Mouse (Mus musculus) B cell, adult 2 months (primary cell): ENCODE measurements at regions not wholly inside any gene's neighbourhood (a gene's known extent, or its start where the extent isn't known, plus 50 kb on each side); places are given as distances from the start of the nearest gene placed in this dataset.

ENCODE experiments used
- DNase-seq, 2 experiments: peaks; one replicate each; pipeline ENCODE4 v3.0.0; 2022

DNA sequence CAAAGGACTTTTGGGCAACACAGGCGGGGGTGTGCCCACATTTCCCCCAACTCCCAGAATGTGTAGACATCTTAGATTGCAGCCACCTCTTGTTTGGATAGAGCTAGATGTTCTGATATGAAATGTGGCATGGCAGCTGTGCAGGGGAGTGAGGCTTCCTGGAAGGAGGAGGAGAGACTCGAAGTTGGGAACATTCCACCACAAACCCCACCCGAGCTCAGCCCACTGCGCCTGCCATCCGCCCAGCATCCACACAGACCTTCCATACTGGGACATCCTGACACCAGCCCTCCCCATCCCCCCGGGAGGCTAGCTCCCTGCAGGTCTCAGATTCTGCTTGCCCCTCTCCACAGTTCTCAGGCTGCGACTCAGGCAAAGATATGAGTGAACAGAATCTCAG, 329.9 kb downstream of the Ptpru start:
- no peak for DNase-seq

DNA sequence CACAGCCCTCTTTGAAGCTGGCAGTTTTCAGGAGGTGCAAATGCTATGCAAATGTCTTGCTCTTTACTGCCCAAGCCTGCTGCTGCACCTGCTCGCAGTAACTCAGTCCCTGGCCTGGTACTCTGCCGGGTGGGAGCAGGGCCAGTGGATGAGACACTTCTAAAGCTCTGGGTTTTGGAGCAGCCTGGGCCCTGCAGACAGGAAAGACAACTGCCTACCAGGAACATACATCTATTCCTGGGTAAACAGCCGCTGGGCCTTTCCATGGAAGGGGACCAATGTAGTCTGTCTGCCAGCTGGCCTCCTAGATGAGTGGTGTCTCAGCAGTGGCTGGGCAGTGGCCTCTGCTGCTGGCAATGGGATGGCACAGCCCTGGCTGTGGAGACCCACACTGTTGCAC, 326.5 kb downstream of the Ptpru start:
- no peak for DNase-seq

DNA sequence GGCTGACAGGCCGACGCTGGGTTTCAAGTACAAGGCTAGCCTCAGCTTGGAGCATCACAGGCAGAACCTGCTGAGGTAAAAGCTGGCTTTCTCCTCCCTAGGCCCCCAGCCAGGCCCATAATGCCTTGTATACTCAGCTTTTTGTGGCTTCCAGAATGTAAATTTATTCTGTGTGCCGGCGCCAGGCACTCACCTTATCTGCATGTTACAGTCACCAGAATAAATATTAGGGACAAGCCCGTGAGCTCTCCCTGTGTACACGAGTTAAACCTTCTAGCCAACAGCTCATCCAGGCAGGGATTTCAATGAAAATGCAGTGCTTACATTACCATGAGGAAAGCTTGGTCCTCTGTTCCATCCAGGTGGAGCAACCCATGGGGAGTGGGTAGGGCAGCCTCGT, 325.3 kb downstream of the Ptpru start:
- DNase-seq = no peak

DNA sequence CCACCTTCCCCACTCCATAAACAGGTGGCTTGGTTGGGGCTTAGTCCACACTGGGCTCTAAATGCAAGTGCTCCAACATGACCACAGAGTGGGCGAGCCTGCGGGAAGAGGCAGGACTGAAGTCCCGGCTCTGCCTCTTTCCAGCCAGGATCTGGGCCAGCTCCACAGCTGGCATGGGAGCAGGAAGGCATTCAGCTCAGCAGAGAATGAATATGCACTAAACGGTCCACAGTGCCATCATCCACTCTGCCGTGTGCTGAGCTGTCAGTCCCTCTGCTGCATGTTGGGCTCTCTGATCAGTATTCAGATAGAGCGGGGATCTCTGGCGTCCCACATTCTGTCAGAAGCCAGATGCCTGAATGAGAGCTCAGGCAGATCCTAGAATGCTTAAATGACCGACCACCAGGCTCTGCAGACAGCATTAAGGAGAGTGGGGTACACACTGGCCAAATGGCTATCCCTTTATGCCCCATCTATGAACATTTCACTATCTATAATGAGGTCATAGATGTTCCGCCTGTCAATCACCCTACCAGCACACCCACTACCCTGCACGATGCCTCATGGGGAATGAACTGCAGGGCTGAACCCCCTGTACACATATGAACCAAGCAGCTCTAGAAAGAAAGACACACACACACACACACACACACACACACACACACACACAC, 317.3 kb downstream of the Ptpru start:
- DNase-seq = no peak

DNA sequence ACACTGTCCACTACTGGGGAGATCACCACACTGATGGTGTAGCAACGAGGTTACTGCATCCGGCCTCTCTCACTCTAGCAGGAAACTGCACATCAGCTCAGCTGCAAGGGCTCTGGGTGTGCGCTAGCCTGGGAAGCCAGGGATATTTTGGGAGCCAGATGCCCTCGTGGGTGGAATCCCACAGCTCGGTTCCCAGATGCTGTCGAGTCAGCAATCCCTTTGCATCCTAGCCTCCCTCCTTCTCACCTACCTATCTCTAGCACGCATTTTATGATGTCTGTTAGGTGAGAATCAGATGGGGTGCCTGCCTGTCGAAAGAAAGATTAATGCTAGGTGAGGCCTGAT, 316.8 kb downstream of the Ptpru start:
- no peak for DNase-seq

DNA sequence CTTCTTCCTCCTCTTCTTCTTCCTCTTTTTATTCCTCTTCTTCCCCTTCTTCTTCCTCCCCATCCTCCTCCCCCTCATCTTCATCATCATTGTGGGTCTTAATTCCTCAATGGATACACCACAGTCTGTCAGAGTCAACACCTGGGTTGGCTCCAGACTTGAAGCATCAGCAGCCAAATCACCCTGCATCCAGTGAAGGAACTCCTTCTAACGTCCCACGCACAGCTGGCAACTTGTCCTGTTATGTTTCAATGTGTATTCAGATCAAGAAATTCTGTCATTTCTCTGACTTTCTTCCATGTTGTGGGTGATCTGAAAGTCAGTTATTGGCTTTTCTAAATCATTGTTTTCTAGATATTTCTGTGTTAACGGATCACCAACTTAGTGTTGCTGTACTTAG, 312.9 kb downstream of the Ptpru start:
- no peak for DNase-seq

DNA sequence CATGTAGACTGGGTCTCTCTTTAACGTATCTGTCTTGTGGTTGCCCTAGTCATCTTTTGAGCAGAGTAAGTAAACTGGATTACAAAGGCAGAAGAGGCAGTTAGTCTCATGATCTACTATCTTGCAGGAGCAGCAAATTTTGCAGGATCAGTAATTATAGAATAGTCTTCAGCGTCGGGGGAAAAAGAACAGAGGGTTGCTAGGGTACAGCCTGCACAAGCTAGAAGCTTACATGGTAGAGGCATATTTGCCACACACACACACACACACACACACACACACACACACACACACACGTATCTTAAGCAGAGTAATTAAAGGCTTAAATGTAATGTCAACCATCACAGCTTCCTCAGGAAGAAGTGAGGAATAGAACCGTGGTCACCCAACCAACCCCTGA, 307.6 kb downstream of the Ptpru start:
- DNase-seq = no peak

DNA sequence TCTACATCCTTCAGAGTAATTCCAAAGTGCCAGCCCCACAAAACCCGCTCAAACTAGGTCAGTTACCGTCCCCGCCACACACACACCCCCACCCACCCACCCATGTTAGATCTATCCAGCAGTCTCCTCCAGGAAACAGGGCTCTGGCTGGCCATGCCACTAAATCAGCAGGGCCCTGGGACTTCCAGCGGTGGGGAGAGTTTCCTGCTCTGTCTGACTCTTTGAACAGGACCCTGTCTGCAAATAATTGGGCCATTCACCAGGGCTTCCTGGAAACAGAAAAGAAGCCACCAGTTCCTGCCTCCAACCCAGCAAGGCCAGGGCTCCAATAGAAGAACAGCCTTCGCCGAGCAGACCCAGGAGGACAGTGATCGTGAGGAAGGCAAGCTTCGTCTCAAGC, 307.1 kb downstream of the Ptpru start:
- DNase-seq = no peak

DNA sequence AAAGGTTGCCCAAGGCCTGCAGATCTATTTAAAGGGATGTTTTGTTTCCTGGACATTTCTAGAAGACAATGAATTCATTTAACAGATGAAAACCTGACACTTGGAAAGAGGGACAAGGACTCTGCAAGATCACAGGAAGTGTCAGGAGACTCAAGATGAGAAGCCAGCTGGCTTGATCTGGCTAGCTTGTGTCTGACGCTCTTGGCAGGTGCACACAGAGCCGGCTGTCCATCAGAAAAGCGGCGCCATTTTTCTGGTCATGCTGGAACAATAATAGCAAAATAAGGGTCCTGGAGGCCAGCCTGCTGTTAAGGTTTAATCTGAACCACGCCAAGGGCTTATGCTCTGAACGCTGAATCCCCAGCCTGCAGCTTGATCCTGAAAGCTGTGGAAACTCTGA, 303.3 kb downstream of the Ptpru start:
- DNase-seq = no peak

DNA sequence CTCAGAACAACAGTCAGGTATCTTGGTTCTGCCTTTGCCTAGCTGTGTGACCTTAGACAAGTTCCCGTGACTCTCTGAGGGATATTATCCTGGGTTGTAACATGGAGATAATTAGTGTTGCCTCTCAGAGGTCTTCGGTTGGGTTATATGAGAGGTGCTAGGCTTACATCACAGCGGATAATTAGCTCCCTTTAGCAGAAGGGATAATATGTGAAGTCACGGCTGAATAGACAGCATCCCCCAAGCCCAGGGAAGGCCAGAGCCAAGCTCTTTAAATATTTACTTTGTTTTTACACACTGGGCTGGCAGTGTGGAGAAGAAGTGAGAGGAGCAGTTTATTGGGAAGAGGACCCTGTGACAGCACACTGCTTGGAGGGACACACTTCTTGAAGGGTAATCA, 299.9 kb downstream of the Ptpru start:
- DNase-seq = no peak

DNA sequence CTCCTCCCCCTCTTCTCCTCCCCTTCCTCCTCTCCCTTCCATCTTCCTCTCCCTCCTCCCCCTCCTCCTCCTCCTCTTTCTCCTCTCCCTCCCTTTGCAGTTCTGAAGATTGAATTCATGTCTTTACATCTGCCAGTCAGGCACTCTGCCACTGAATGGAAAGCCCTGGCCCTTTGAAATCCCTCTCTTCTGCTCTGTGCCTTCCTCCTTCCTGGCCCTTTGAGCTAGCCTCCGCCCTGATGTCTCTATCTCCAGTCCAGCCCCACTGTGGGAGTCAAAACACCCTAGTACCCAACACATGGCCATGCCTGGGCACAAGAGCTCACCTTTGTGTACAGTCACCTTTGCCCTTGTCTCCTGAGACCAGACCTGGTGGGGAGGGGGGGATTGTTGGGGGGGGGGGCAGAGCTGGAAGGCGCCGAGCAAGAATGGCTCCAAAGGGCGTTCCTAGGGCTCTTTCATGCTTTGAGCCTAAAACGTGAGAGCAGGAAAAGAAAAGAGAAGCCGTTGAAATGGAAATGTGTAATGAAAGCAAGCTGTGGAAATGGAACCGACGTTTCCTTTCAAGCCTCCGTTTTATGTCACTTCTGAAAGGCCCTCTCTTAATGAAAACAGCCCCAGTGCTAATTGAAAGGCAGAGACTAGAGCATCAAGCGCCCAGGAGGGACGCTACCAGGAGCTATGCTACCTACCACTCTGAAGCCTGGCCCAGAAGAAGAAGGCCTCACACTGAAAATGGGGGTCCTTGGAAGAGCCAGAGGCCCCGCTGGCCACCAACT, 291.5 kb downstream of the Ptpru start:
- DNase-seq = no peak

DNA sequence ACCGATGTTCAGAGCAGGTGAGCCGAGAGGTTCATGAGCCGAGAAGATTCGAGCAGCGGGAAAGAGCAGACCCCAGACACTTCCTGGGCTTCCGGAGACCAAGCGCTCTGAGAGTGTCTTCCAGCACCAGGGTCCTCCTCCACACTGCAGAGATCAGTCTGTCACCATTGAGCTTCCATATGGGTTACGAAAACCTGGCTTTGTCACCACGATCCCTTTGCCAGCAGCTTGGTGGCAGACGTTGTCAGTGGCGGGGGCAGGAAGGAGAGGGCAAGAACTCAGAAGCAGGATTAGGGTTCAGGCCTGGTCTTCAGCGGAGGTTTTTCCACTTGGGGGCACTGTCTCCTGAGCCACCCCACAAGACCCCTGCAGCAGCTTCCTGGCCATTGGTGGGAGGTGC, 288.5 kb downstream of the Ptpru start:
- DNase-seq = no peak

DNA sequence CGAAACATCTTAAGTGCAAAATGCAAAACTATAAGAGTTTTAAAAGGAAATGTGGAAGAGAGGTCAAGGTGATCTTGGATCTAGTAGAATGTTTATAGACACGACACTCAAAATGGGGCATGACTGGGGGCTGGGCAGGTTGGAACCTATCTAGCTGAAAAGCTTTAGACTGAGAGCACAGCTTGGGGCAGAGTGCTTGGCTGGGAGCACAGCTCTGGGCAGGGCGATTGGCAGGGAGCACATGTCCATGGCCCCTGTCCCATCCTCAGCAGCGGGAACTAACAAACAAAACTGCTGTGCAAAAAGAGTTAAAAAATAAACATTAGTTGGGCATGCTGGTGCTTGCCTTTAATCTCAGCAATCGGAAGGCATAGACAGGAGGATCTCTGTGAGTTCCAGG, 279.6 kb downstream of the Ptpru start:
- DNase-seq = no peak

DNA sequence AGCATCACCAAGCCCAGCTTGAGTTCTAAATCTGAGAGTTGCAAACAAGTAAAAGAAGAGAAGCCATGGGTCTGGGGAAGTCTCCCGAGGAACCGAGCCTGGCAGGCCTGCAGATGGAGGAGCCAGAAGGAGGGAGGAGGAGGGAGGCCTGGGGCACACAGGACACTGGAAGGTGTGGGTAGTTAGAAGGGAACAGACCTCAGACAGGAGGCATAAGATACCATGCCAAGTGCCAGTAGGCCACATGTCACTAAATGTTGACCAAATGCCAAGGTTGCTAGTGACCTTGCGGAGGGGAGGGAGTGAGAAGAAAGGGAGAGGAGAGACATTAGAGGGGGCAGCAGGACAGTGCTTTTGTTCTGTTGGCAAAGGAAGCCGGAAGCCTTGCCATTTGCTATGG, 274.2 kb downstream of the Ptpru start:
- DNase-seq = no peak

DNA sequence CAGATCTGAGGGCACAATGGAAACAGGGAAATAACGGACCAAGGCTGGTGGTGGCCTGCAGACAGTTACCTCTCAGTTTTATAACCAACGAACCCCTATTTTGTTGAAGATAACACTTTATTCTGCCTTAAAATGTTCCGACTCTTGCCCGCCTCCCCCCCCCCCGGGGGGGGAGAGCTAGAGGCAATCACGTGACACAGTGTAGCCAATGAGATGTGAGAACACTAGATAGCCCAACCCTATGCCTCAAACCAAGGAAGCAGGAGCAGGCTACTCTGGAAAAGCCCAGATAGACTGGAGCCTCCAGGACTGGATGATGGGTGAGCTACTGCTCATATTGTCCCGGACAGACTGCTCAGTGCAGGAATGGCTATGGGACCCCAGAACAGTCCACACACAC, 272.9 kb downstream of the Ptpru start:
- no peak for DNase-seq

DNA sequence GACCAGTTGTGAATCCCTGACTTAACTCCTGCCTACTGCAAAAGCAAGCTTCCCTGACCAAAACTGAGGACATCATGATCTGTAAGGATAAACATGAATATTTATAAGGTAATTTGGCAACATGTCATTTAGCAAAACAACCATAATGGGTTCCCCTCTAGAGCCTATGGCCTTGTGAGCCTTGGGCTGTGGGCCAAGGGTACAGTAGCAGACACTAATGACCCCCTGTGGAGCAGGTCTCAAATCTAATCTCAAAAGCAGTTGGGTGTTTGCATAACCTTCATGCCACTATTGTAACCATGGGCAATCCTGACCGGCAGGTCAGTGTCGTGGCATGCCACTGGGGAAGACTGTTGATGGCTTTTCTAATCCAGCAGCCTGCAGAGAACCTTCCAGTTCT, 270.8 kb downstream of the Ptpru start:
- DNase-seq = no peak

DNA sequence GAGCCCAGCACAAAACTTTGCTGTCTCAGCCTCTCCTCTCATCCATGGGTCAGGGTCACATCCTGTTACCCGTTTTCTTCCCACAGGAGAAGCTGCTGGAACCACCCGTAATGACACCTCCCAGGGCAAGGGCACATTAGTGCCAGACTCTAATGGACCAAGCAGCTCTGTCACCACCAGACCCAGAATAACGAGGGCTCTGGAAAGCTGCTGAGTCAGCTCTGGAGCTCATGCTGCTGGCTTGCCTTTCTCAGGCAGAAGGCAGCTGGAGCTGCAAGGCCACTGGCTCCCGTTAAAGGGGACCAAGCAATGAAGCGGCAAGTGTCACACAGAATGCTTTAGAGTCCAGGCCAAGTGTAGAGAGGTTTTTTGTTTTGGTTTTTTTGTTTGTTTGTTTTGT, 268.9 kb downstream of the Ptpru start:
- DNase-seq = no peak

DNA sequence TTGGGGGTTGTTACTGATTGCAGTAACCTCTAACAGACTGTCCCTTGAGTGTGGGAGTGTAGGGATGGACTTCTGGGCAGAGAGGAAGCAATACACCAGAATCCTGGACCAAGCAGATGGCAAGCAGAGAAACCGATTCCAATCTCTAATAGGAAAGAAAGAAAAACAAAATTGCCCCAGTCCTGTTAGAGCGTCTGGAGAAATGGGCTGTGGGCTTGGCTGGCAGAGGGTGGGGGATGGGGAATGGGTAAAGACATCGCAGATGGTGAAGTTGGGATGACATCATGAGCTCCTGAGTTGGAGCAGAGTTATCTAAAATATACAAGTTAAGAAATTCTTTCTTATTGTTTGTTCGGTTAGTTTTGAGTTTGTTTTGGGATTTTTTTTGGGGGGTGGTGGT, 260.5 kb downstream of the Ptpru start:
- no peak for DNase-seq

DNA sequence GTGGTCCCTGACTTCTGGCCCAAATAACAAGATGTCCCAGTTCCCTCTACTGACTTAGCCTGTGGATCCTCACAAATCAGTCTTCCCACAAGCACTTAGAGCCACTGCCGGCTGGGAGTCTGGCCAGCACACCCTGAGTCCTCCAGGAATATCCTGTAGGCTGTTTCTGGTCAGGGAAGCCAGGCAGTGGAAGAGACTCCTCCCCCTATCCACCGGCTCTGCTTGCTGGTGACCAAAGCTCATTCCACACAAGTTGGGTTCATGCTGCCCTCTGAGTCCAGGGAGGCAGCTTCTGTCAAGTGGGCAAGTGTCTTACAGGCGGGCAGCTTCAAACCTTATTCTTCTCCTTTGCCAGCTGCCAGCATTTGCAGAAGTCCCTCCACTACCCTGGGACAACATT, 252.1 kb downstream of the Ptpru start:
- DNase-seq = no peak

DNA sequence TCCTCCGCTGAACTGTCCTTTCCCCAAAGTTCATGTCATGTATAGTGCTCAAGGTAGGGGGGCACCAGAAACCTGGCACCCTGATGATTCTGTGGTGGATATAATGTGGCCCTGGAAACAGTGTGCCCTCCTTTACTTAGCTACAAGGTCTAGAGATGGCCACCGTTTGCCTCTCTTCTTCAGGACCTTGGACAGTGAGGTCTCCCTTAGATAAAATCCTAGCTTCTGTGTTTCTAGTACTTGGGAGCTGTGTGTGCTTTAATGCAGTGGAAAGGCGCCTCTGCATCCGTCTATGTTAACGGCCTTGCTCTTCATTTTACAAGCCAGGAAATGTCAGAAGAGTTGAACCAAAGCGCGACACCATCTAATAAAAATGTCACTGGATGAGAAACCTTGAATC, 250.6 kb downstream of the Ptpru start:
- no peak for DNase-seq

DNA sequence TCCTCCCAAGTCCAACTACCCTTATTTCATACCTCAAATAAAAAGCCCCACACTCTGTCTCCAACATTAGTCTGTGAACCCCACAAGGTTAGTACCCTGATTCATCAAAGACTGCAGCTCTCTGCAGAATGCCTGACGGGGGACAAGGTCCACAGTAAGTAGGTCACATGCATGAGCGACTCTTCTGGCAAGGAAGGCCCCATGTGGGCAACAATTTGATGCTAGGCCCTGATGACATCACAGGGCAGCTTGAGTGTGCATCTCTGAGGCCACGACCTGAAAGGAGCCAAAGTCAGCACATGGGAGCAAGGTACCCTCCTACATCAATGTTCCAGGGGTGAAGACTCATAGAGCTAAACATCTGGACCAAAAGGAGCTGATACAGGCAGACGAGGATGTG, 248.0 kb downstream of the Ptpru start:
- no peak for DNase-seq

DNA sequence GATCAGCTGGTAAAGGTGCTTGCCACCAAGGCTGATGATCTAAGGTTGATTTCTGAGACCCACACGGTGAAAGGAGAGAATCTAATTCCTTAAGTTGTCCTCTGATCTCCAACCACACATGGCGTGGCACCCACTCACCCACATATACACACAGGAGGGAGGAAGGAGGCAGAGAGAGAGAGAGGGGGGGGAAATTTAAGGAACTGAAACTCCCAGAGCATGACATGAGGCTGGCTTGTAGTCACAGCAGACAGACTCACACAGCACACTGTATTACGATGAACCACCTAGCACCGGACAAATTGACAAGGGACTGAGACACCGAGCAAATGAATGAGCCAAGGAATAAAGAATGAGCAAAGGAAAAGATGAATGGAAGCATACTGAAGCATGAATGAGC, 246.6 kb downstream of the Ptpru start:
- no peak for DNase-seq

DNA sequence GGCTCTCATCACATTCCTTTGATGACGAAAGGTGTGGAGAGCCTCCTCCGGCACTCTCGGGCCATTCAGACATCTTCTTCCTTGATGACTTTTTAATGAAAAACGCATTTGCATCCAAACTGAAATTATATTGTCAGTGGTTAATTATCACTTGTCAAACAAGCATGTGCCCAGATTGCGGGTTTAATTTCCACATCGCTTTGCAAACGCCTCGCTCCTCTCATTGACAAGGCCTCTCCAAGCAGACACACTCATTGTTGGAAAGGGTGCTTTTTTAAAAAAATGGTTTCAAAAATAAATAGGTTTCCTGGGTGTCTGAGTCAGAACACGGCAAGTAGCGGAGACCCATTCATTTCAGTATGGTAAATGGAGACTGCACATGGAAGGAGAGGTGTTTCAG, 240.1 kb downstream of the Ptpru start:
- DNase-seq = no peak

DNA sequence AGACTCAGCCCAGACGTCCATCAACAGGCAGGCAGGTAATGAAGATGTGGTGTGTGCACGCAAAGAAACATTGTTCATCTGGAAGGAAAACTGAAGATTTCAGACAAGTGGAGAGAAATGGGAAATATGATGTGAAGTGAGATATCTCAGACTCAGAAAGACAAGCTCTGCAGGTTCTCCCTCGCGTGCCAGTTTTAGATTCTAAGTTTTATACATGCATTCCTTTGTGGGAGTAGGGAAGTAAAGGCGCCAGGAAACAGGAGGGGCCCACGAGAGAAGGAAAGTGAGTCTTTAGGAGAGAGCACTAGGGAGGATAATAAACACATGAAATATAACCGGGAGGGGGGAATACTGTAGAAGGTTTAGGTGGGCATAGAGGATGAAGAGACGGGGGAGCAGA, 223.7 kb downstream of the Ptpru start:
- DNase-seq = no peak

DNA sequence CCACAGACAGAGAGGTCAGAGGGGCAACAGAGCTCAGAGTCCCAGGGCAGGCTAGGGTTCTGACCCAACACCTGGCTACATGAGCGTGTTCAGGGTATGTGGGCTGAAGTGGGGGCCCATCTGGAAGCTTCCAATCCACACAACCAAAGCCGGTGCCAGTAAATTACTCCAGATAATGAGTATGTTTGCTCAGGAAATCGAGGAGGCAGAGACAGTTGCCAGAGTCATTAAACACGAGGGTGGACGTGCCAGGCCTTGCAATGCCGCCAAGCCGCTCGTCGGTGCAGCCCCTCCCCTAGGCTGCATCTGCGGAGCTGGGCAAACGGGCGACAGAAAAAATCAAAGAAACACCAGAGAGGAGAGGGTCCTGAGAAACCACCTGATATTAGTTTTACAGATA, 222.5 kb downstream of the Ptpru start:
- DNase-seq = no peak
